Mouse (Mus musculus): ENCODE results near the gene Minos1.

Gene Minos1

DNA sequence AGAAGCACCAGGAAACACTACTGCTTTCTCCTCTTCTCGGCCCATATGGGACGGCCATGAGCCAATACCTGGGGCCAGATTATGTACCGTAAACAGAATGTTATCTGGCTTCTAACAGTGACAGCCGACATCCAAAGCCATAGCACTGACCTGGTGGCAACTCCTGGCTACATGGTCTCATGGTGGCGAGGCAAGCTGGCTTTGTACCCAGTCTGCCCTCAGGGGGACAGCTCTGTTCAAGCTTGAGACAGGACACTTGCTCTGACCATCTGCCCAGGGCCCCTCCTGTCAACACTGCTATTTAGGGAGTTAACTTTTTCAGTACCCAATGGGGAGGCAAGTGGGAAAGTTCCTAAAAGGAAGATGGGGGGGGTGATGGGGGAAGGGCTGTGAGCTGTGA is 73.6 kb downstream of the Minos1 start:
- no peak for DNase-seq

DNA sequence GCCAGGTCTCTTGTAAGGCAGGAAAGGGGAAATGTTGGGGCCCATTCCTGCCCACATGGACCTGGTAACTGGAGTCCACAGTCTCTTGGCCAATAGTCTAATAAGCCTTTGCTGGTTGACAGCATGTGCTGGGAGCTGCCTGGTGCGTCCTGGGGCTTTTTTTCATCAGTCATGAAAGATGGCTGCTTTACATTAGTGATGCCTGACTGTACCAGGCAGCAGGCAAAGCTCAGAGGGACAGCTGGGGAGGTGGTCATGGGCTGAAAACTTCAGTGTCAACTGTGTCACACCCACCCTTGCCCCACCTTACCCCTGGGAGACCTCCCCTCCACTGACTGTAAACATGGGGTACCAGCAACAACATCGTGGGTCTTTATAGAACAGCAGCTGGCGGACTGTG is 75.2 kb downstream of the Minos1 start:
- no peak for DNase-seq

- DNase-seq = peak; percentile 58
These were observed 75.6 kb downstream of the Minos1 start for GRCm38 (mm10) chr4:139055336-139055735.

DNA sequence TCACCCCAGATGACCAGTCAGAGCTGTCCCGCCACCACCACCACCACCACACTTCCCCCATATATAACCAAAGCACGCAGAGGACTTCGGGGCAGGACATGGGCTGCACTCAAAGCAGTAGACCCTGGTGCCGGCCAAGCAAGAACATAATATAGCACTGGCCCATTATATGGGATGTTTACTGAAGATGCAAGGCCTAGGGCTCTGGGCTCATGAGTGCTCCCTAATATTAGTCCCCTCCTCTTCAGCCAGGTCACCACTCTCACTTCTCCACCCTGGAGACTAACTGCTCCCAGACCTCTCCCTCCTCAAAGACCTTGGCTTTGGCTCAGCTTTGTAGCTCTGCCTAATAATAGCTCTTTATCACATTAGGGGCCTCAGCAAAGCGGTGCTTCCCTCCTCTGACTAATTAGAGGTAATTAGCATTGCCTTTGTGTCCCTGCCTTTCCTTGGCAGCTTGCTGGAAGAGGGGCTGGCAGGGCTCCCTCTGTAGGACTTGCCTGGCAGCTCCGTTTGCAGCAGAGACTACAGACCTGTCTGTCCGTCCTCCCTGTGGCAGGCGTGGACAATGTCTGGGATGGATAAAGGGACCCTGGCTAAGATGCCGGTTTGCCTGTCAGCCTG is 76.5 kb downstream of the Minos1 start:
- DNase-seq = no peak

GRCm38 (mm10) chr4:139053391-139053790 is 77.5 kb downstream of the Minos1 start:
- no peak for DNase-seq

GRCm38 (mm10) chr4:139052796-139053195 is 78.1 kb downstream of the Minos1 start:
- DNase-seq = no peak

Data from cerebellum, adult 9-11 months (tissue).